8 mouse cellular contexts compared by ENCODE assay signal in the genomic region with DNA sequence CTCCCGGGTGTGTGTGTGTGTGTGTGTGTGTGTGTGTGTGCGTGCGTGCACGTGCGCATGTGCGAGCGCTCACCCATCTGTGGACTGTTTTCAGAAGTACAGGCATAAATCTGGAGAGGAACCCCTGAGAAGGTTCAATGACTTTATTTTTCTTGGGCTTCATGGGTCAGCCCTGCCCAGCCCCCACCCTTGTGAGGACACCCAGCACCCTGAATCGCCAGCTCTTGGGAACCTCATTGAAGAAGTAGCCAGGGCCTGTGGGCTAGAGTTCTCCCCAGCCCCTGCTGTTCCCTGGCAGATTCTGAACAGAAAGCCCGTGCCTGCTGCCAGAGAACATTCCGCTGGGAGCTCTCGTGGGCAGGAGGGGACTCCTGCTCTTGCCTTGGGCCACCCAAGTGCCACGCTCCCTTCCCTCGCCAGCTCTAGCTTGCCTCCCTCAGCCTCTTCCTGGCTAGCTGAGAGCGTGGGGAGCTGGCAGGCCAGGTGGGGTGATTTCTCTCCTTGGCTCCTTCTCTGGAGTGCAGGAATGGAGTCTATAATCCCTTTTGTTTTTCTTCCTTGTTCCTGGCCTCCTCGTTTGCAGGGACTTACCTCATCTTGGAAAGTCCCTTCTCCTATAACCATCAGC. TPM values are rescaled to one million over a fixed set of nuclear protein-coding genes. Genes with fewer than 3 reads are reported as not detected.
DNase-seq lines count a peak whose midpoint lies in the region; ATAC-seq lines count a peak whose summit lies in the region.

No protein-coding gene starts in this region.

- WGBS in lung, embryonic 16.5 days, result 63% methylated on average over 15 of the region's 15 CpGs

- no peak for ATAC-seq in lung, embryonic 16.5 days (ENCODE audit: low read depth)

- no peaks in the 10 kb centered on the region for H3K9me3 ChIP-seq in lung, embryonic 16.5 days (ENCODE audit: control insufficient read depth, low read length)

- peak overlapping the region; percentile 87 for H3K27ac ChIP-seq in lung, embryonic 16.5 days (ENCODE audit: low read length)

- peaks cover 80% of the 10 kb centered on the region for H3K4me1 ChIP-seq in lung, embryonic 16.5 days (replicated peaks; ENCODE audit: control insufficient read depth, insufficient read depth, low read length)

- no peaks in the 10 kb centered on the region for H3K36me3 ChIP-seq in lung, embryonic 16.5 days (ENCODE audit: control insufficient read depth, insufficient read depth, low read length)

- intact Hi-C loops in heart, postnatal 25 days (cut with DNase I), result loop anchor here (2.0 kb wide), 1 partner anchor 15 kb away; no protein-coding TSS in a partner anchor

- H3K27me3 ChIP-seq in lung, embryonic 16.5 days (ENCODE audit: control insufficient read depth, insufficient read depth, low read depth, low read length), result no peaks in the 10 kb centered on the region

- no peak overlapping the region for H3K4me3 ChIP-seq in lung, embryonic 16.5 days (ENCODE audit: low read length)

- peak overlapping the region; percentile 41; the same call in 1 of the 2 replicates for H3K9ac ChIP-seq in lung, embryonic 16.5 days (ENCODE audit: low read length)

- no peak overlapping the region for H3K4me2 ChIP-seq in lung, embryonic 16.5 days (ENCODE audit: low read depth, low read length)

- peak; percentile 64 to 67 for DNase-seq in heart, adult 18-20 months
- DNase-seq in heart, postnatal 25 days (ENCODE audit: low spot score), result no peak
- peak; percentile 73 for DNase-seq in adipocyte (ENCODE audit: low spot score)
- peak; percentile 84 for DNase-seq in fat pad, adult 2 months (ENCODE audit: extremely low read depth, low read depth, low spot score)
- peak; percentile 67 for DNase-seq in kidney, adult 11 months
- DNase-seq in T-cell, adult 2 months (ENCODE audit: low spot score), result no peak
- DNase-seq in ovary, postnatal 10 days (ENCODE audit: low spot score), result no peak

RNA-seq across cellular contexts. Expression of gene Trim8, which starts 17.7 kb away (rescaled TPM):
- total RNA-seq in heart, adult 18-20 months (2021), result 10 to 100 TPM; 33.9 to 38.8 TPM
- total RNA-seq in heart, postnatal 25 days (2021), result 10 to 100 TPM; 37.3 to 40.6 TPM
- polyA plus RNA-seq in lung, embryonic 16.5 days (2015; fragmentation: Nextera tagmentation; extraction: Ambion mirVana), result 22.4 and 24.9 TPM in 2 replicates

Comparison
In these comparisons a context has a peak if more than half of its experiments do, and no peak if none do; other contexts are left out.
1. DNase-seq: peak in heart, adult 18-20 months (2 of 2), adipocyte (single experiment), fat pad, adult 2 months (single experiment) and kidney, adult 11 months (single experiment); none in heart, postnatal 25 days (single experiment), T-cell, adult 2 months (single experiment) and ovary, postnatal 10 days (single experiment).